Mouse (Mus musculus): ENCODE measurements at regions not wholly inside any gene's neighbourhood (a gene's known extent, or its start where the extent isn't known, plus 50 kb on each side); places are given as distances from the start of the nearest gene placed in this dataset. TPM values are rescaled to one million over a fixed set of nuclear protein-coding genes. Genes with fewer than 3 reads are reported as not detected.

- DNase-seq (ENCODE audit: low spot score): no peak
Observed at GRCm38 (mm10) chr2:84264485-84264884, 160.7 kb downstream of the Calcrl start.

- no peak for DNase-seq (ENCODE audit: low spot score)
Observed at GRCm38 (mm10) chr2:84265002-84265401, 160.2 kb downstream of the Calcrl start.

GRCm38 (mm10) chr2:84266158-84266557 lies 159.1 kb downstream of the Calcrl start:
- no peak for DNase-seq (ENCODE audit: low spot score)

- DNase-seq (ENCODE audit: low spot score): no peak
Observed at GRCm38 (mm10) chr2:84266883-84267554, 158.2 kb downstream of the Calcrl start.

- DNase-seq (ENCODE audit: low spot score): no peak
Observed at GRCm38 (mm10) chr2:84274038-84274724, 151.0 kb downstream of the Calcrl start.

- no peak for DNase-seq (ENCODE audit: low spot score)
Observed at GRCm38 (mm10) chr2:84277181-84277580, 148.0 kb downstream of the Calcrl start.

Small RNAs in the stretch of these regions (microRNA-seq; reads per million reads assigned to microRNA genes)
- not detected for gene Gm25972 (ENCODE audit: borderline number of aligned reads)
